Mouse (Mus musculus) cortical plate, adult 2 months (tissue): ENCODE measurements around the gene Adh6a. TPM values are rescaled to one million over a fixed set of nuclear protein-coding genes. Genes with fewer than 3 reads are reported as not detected.

Source experiments
- H3K27ac ChIP-seq: fragments of 200-500 bp; 2 replicates; pipeline ENCODE4 v1.5.1; 2012; ENCODE audit warnings: low read length, control low read depth, inconsistent platforms; ENCODE audit not compliant: insufficient read depth
- H3K4me1 ChIP-seq: fragments of 200-500 bp; 2 replicates; pipeline ENCODE4 v1.6.1; 2011; ENCODE audit warnings: low read length; ENCODE audit not compliant: control insufficient read depth, insufficient read depth
- H3K4me3 ChIP-seq: fragments of 200-500 bp; 2 replicates; pipeline ENCODE4 v1.5.1; 2011; ENCODE audit warnings: mild to moderate bottlenecking, low read length, control low read depth; ENCODE audit not compliant: insufficient read depth
- CTCF ChIP-seq: fragments of 200-500 bp; IDR thresholded peaks from 2 replicates; pipeline ENCODE4 v1.5.1; 2011; ENCODE audit warnings: mild to moderate bottlenecking, control low read depth, low read length; ENCODE audit not compliant: insufficient read depth; ENCODE audit errors: extremely low read depth
- POLR2A ChIP-seq: fragments of 200-500 bp; IDR thresholded peaks from 2 replicates; pipeline ENCODE4 v1.6.1; 2011; ENCODE audit warnings: mild to moderate bottlenecking, low read length, control low read depth; ENCODE audit not compliant: insufficient read depth; ENCODE audit errors: extremely low read depth
- polyA plus RNA-seq: library from polyadenylated mRNA; depleted of rRNA; stranded (reverse); fragments of >200 nt; gene quantifications from 2 replicates; pipeline ENCODE4 v1.2.3, GENCODE M21; 2012

Adh6a gene
- polyA plus RNA-seq, 1 experiment: not detected

GRCm38 (mm10) chr3:138311015-138311414 is 2.1 kb upstream of the Adh6a start:
- Histone ChIP-seq H3K4me3 (no peak overlapping the region), H3K4me1 (no peaks in the 10 kb centered on the region), H3K27ac (no peak overlapping the region)
- TF ChIP-seq POLR2A (no peak), CTCF (peak; percentile 15; the same call in 1 of the 2 replicates)

GRCm38 (mm10) chr3:138316908-138317472 is 3.9 kb downstream of the Adh6a start:
- TF ChIP-seq POLR2A (no peak), CTCF (no peak)
- Histone ChIP-seq H3K4me1 (no peaks in the 10 kb centered on the region), H3K27ac (no peak overlapping the region), H3K4me3 (no peak overlapping the region)

GRCm38 (mm10) chr3:138325001-138325400 is 11.9 kb downstream of the Adh6a start:
- no peaks in the 10 kb centered on the region for H3K4me1 ChIP-seq
- TF ChIP-seq POLR2A (no peak), CTCF (no peak)
- H3K4me3 ChIP-seq: no peak overlapping the region
- H3K27ac ChIP-seq: no peak overlapping the region

GRCm38 (mm10) chr3:138325466-138325865 is 12.4 kb downstream of the Adh6a start:
- Histone ChIP-seq H3K27ac (no peak overlapping the region), H3K4me3 (no peak overlapping the region), H3K4me1 (no peaks in the 10 kb centered on the region)
- no peak for TF ChIP-seq POLR2A
- TF ChIP-seq CTCF: no peak

- Histone ChIP-seq H3K27ac (no peak overlapping the region), H3K4me1 (no peaks in the 10 kb centered on the region)
These were observed 20.8 kb downstream of the Adh6a start for GRCm38 (mm10) chr3:138333910-138334309.

GRCm38 (mm10) chr3:138334320-138334719 is 21.2 kb downstream of the Adh6a start:
- TF ChIP-seq POLR2A (no peak), CTCF (no peak)
- Histone ChIP-seq H3K4me1 (no peaks in the 10 kb centered on the region), H3K27ac (no peak overlapping the region), H3K4me3 (no peak overlapping the region)

More at GRCm38 (mm10) chr3:138333910-138334309, 20.8 kb downstream of the Adh6a start:
- no peak for TF ChIP-seq POLR2A
- no peak for TF ChIP-seq CTCF
- no peak overlapping the region for H3K4me3 ChIP-seq

GRCm38 (mm10) chr3:138335566-138335965 is 22.5 kb downstream of the Adh6a start:
- Histone ChIP-seq H3K27ac (no peak overlapping the region), H3K4me1 (no peaks in the 10 kb centered on the region), H3K4me3 (no peak overlapping the region)
- TF ChIP-seq POLR2A (no peak), CTCF (no peak)

GRCm38 (mm10) chr3:138336104-138336754 is 23.1 kb downstream of the Adh6a start:
- TF ChIP-seq CTCF (no peak), POLR2A (no peak)
- no peaks in the 10 kb centered on the region for H3K4me1 ChIP-seq
- H3K27ac ChIP-seq: no peak overlapping the region
- H3K4me3 ChIP-seq: no peak overlapping the region

GRCm38 (mm10) chr3:138341471-138341870 is 28.4 kb downstream of the Adh6a start, which contains the start of gene Adh6b:
TSS of gene Adh6b (plus strand) at chr3:138341775.
- TF ChIP-seq CTCF: no peak
- TF ChIP-seq POLR2A: no peak
- H3K4me1 ChIP-seq: no peaks in the 10 kb centered on the region
- H3K4me3 ChIP-seq: no peak within 1 kb of the TSS
- no peak within 1 kb of the TSS for H3K27ac ChIP-seq

- no peak overlapping the region for H3K4me3 ChIP-seq
- TF ChIP-seq POLR2A: no peak
- no peak for TF ChIP-seq CTCF
- no peaks in the 10 kb centered on the region for H3K4me1 ChIP-seq
- H3K27ac ChIP-seq: no peak overlapping the region
These were observed 34.0 kb downstream of the Adh6a start for GRCm38 (mm10) chr3:138347041-138347440.
